20 mouse cellular contexts compared by ENCODE assay signal in the genomic region with DNA sequence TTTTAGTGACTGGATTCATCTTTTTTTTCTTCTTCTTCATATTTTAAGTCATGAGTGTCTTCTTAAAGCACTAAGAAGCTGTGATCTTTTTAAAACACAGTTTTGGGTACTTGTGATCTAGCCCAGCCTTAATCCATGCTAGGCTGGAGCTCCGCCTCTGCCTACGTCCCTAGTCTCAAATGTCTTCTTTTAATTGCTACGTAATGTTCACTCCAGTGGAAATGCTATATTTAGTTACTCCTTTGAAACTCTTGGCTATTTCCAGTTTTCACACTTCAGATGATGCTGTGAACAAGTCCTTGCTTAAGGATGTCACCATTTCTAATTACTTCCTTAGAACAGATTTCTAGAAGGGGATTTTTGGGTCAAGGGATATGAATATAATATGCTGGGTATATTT. TPM values are rescaled to one million over a fixed set of nuclear protein-coding genes. Genes with fewer than 3 reads are reported as not detected.
"Had no signal": no experiment of that assay in that cellular context is flagged by ENCODE, and none has a peak within 500 bp of the region (broad histone marks: within the 10 kb centered on the region; RNA-seq: fewer than 3 reads in every experiment).

No protein-coding gene starts in this region.

- H3K27ac ChIP-seq: lung, embryonic 15.5 days; macrophage; midbrain, embryonic 13.5 days; midbrain, embryonic 15.5 days; neural tube, embryonic 12.5 days had no signal

- H3K36me3 ChIP-seq: lung, embryonic 15.5 days had no signal

- H3K4me3 ChIP-seq: lung, embryonic 15.5 days; megakaryocyte, embryonic 14.5 days; midbrain, embryonic 13.5 days; midbrain, embryonic 15.5 days; neural tube, embryonic 12.5 days had no signal

- H3K9ac ChIP-seq: lung, embryonic 15.5 days; midbrain, embryonic 13.5 days; midbrain, embryonic 15.5 days; neural tube, embryonic 12.5 days had no signal

- ATAC-seq: lung, postnatal 0 days; midbrain, embryonic 13.5 days; midbrain, embryonic 15.5 days had no signal

- H3K4me1 ChIP-seq: lung, embryonic 15.5 days; midbrain, embryonic 13.5 days; midbrain, embryonic 15.5 days; neural tube, embryonic 12.5 days had no signal

- DNase-seq: lung, adult 2 months; lung, postnatal 14 days; lung, postnatal 36 days; retina, postnatal 1 day; right cerebral cortex, adult 18-20 months; right cerebral cortex, postnatal 25 days; right cerebral cortex, postnatal 4 days; spleen, adult 18-20 months; thymus, adult 18-20 months; thymus, postnatal 14 days; thymus, postnatal 36 days had no signal

- H3K4me2 ChIP-seq: lung, embryonic 15.5 days; midbrain, embryonic 11.5 days; midbrain, embryonic 13.5 days; midbrain, embryonic 15.5 days; neural tube, embryonic 12.5 days had no signal

- H3K9me3 ChIP-seq: lung, embryonic 15.5 days; megakaryocyte, embryonic 14.5 days; midbrain, embryonic 13.5 days; midbrain, embryonic 15.5 days; neural tube, embryonic 12.5 days had no signal

- H3K27me3 ChIP-seq: lung, embryonic 15.5 days; midbrain, embryonic 13.5 days; midbrain, embryonic 15.5 days; neural tube, embryonic 12.5 days had no signal

RNA-seq across cellular contexts. Expression of a gene that starts 24.4 kb away (rescaled TPM):
- total RNA-seq: monocyte, adult 5-6 weeks had no signal
